Comparison of ENCODE assay signal across 30 mouse cellular contexts in genomic region chr5:147345981-147346380, GRCm38 (mm10). TPM values are rescaled to one million over a fixed set of nuclear protein-coding genes. Genes with fewer than 3 reads are reported as not detected.
DNase-seq lines count a peak whose midpoint lies in the region; TF ChIP-seq lines count a peak whose summit lies in the region.
"Had no signal": no experiment of that assay in that cellular context is flagged by ENCODE, and none has a peak within 500 bp of the region (broad histone marks: within the 10 kb centered on the region; RNA-seq: fewer than 3 reads in every experiment).

No protein-coding gene starts in this region.

- H3K27ac ChIP-seq in layer of hippocampus, adult 2 months, result no peak overlapping the region
- H3K27ac ChIP-seq: embryonic facial prominence, embryonic 12.5 days; kidney, postnatal 0 days; midbrain, embryonic 13.5 days had no signal

- DNase-seq in layer of hippocampus, adult 2 months (ENCODE audit: low spot score in 2 of 2), result no peak
- no peak for DNase-seq in layer of hippocampus, adult 9-10 months (ENCODE audit: low spot score)
- peak; percentile 23 for DNase-seq in thymus, postnatal 14 days
- DNase-seq in thymus, adult 18-20 months, result no peak
- peak; percentile 51 for DNase-seq in R1 (ENCODE audit: low read depth, low spot score)
- no peak for DNase-seq in MN1 (ENCODE audit: low spot score)
- no peak for DNase-seq in kidney, adult 9 months
- DNase-seq: adrenal gland, postnatal 10 days; cerebellum, adult 11 months; cerebellum, adult 9-10 months; cerebellum, postnatal 36 days; heart, postnatal 14 days; kidney, adult 18-20 months; liver; lung, adult 18-20 months; lung, postnatal 4 days; thymus, adult 2 months; thymus, postnatal 4 days had no signal

- H3K4me3 ChIP-seq in layer of hippocampus, adult 2 months, result no peak overlapping the region
- H3K4me3 ChIP-seq: embryonic facial prominence, embryonic 12.5 days; megakaryocyte, embryonic 14.5 days; midbrain, embryonic 13.5 days had no signal

- TF ChIP-seq CTCF in layer of hippocampus, adult 2 months (conservative IDR thresholded peaks at IDR 0.05), result peak; percentile 50

RNA-seq across cellular contexts. Expression of gene Urad, which starts 23.7 kb away (rescaled TPM):
- total RNA-seq in layer of hippocampus, adult 2 months (2021), result not detected
- total RNA-seq: G1E; gastrocnemius, adult 8-10 months; gastrocnemius, postnatal 4 days; heart, adult 8-10 months; heart, postnatal 14 days; layer of hippocampus, postnatal 10 days; left cerebral cortex, adult 18-20 months; left cerebral cortex, postnatal 14 days; monocyte, adult 5-6 weeks had no signal

RNA-seq across cellular contexts. Expression of gene Cdx2, which starts 38.9 kb away (rescaled TPM):
- total RNA-seq in layer of hippocampus, adult 2 months (2021), result not detected
- total RNA-seq: adrenal gland, postnatal 10 days; G1E; gastrocnemius, adult 8-10 months; gastrocnemius, postnatal 4 days; heart, adult 8-10 months; heart, postnatal 14 days; layer of hippocampus, postnatal 10 days; left cerebral cortex, adult 18-20 months; left cerebral cortex, postnatal 14 days; monocyte, adult 5-6 weeks had no signal

RNA-seq across cellular contexts. Expression of gene Flt3, which starts 54.3 kb away (rescaled TPM):
- 10 to 100 TPM in 1 of 2 experiments, 1 to 10 TPM in 1; 9.8 to 11.0 TPM for total RNA-seq in layer of hippocampus, adult 2 months (2021)
- total RNA-seq: gastrocnemius, adult 8-10 months; gastrocnemius, postnatal 4 days had no signal

Comparison
In these comparisons a context has a peak if more than half of its experiments do, and no peak if none do; other contexts are left out.
1. DNase-seq: peak in thymus, postnatal 14 days (single experiment) and R1 (single experiment); none in layer of hippocampus, adult 2 months (0 of 2), layer of hippocampus, adult 9-10 months (single experiment), thymus, adult 18-20 months (0 of 2), MN1 (single experiment) and kidney, adult 9 months (single experiment).